9 mouse cellular contexts compared by ENCODE assay signal in genomic region chr16:91374253-91374634, GRCm38 (mm10). TPM values are rescaled to one million over a fixed set of nuclear protein-coding genes. Genes with fewer than 3 reads are reported as not detected.
A peak's percentile ranks its signal among the peaks of the same experiment; 100 is the strongest.
DNase-seq lines count a peak whose midpoint lies in the region; ATAC-seq and TF ChIP-seq lines count a peak whose summit lies in the region.
"Had no signal": no experiment of that assay in that cellular context is flagged by ENCODE, and none has a peak within 500 bp of the region (broad histone marks: within the 10 kb centered on the region; RNA-seq: fewer than 3 reads in every experiment).

No protein-coding gene starts in this region.

- no peaks in the 10 kb centered on the region for H3K36me3 ChIP-seq in kidney, embryonic 14.5 days (ENCODE audit: control insufficient read depth, insufficient read depth, low read length)
- H3K36me3 ChIP-seq in G1E (replicated peaks), result peaks cover 45% of the 10 kb centered on the region
- H3K36me3 ChIP-seq in embryonic facial prominence, embryonic 14.5 days (ENCODE audit: control insufficient read depth, insufficient read depth, low read length), result no peaks in the 10 kb centered on the region
- H3K36me3 ChIP-seq in liver, embryonic 16.5 days (ENCODE audit: control insufficient read depth, insufficient read depth), result peaks cover 11% of the 10 kb centered on the region

- peak overlapping the region; percentile 57 for H3K4me2 ChIP-seq in kidney, embryonic 14.5 days (replicated peaks; ENCODE audit: low read depth, low read length)
- H3K4me2 ChIP-seq in embryonic facial prominence, embryonic 14.5 days (ENCODE audit: low read depth, low read length), result peak overlapping the region; percentile 74
- peak overlapping the region; percentile 73 for H3K4me2 ChIP-seq in liver, embryonic 16.5 days (ENCODE audit: low read depth, low read length)

- H3K9ac ChIP-seq in kidney, embryonic 14.5 days (ENCODE audit: low read depth, low read length), result no peak overlapping the region; the same call in 1 of the 2 replicates
- no peak overlapping the region for H3K9ac ChIP-seq in embryonic facial prominence, embryonic 14.5 days (ENCODE audit: low read depth, low read length)
- peak overlapping the region; percentile 100 for H3K9ac ChIP-seq in liver, embryonic 16.5 days (ENCODE audit: low read depth, low read length)

- peaks cover 29% of the 10 kb centered on the region for H3K4me1 ChIP-seq in kidney, embryonic 14.5 days (ENCODE audit: control insufficient read depth, insufficient read depth, low read length)
- H3K4me1 ChIP-seq in G1E (ENCODE audit: insufficient read depth, low read depth, low read length), result peaks cover 74% of the 10 kb centered on the region
- H3K4me1 ChIP-seq in embryonic facial prominence, embryonic 14.5 days (ENCODE audit: control insufficient read depth, insufficient read depth, low read length), result peaks cover 19% of the 10 kb centered on the region
- H3K4me1 ChIP-seq in liver, embryonic 16.5 days (ENCODE audit: control insufficient read depth, low read depth, low read length), result peaks cover 45% of the 10 kb centered on the region

- DNase-seq in kidney, postnatal 25 days, result no peak
- no peak for DNase-seq in G1E (ENCODE audit: low spot score)
- no peak for DNase-seq in embryonic facial prominence, embryonic 14.5 days (ENCODE audit: low spot score)
- DNase-seq in frontal cortex, postnatal 25 days (ENCODE audit: low spot score in 2 of 2), result no peak
- no peak for DNase-seq in thymus, postnatal 4 days
- DNase-seq: cerebellum, postnatal 10 days had no signal

- H3K27ac ChIP-seq in kidney, embryonic 14.5 days (ENCODE audit: low read depth, low read length), result no peak overlapping the region
- H3K27ac ChIP-seq in embryonic facial prominence, embryonic 14.5 days (replicated peaks; ENCODE audit: low read depth, low read length), result no peak overlapping the region
- H3K27ac ChIP-seq in liver, embryonic 16.5 days (ENCODE audit: low read length), result peak overlapping the region; percentile 99

- H3K27me3 ChIP-seq in kidney, embryonic 14.5 days (ENCODE audit: control insufficient read depth, insufficient read depth, low read length), result no peaks in the 10 kb centered on the region
- H3K27me3 ChIP-seq in G1E (ENCODE audit: insufficient read depth, low read length), result no peaks in the 10 kb centered on the region
- H3K27me3 ChIP-seq in embryonic facial prominence, embryonic 14.5 days (replicated peaks; ENCODE audit: control insufficient read depth, insufficient read depth, low read length), result no peaks in the 10 kb centered on the region
- H3K27me3 ChIP-seq in liver, embryonic 16.5 days (ENCODE audit: control insufficient read depth, insufficient read depth, low read depth, low read length), result no peaks in the 10 kb centered on the region

- WGBS in kidney, embryonic 14.5 days, result 81% methylated on average over 3 of the region's 3 CpGs
- 75% methylated on average over 3 of the region's 3 CpGs for WGBS in embryonic facial prominence, embryonic 14.5 days
- 11% methylated on average over 3 of the region's 3 CpGs for WGBS in liver, embryonic 16.5 days (ENCODE audit: insufficient replicate concordance)

- no peak for ATAC-seq in kidney, embryonic 14.5 days (ENCODE audit: low FRiP score, low TSS enrichment)
- no peak for ATAC-seq in G1E (ENCODE audit: extremely low read depth, insufficient number of reproducible peaks, low FRiP score, poor library complexity, severe bottlenecking)
- ATAC-seq in embryonic facial prominence, embryonic 14.5 days (ENCODE audit: low read depth), result no peak
- ATAC-seq in liver, embryonic 16.5 days (ENCODE audit: low read depth), result no peak
- no peak for ATAC-seq in megakaryocyte-erythroid progenitor cell, adult 5-6 weeks (replicated peaks; ENCODE audit: low FRiP score, low TSS enrichment, poor library complexity, severe bottlenecking)

- H3K4me3 ChIP-seq in kidney, embryonic 14.5 days (ENCODE audit: low read length), result peak overlapping the region; percentile 68; the same call in 1 of the 2 replicates
- H3K4me3 ChIP-seq in G1E (ENCODE audit: low read depth, low read length), result peak overlapping the region; percentile 94
- peak overlapping the region; percentile 94; the same call in 1 of the 2 replicates for H3K4me3 ChIP-seq in embryonic facial prominence, embryonic 14.5 days (ENCODE audit: low read depth, low read length)
- peak overlapping the region; percentile 99 for H3K4me3 ChIP-seq in liver, embryonic 16.5 days (ENCODE audit: low read depth, low read length)

- no peaks in the 10 kb centered on the region for H3K9me3 ChIP-seq in kidney, embryonic 14.5 days (ENCODE audit: control insufficient read depth, low read length)
- no peaks in the 10 kb centered on the region for H3K9me3 ChIP-seq in G1E (replicated peaks)
- no peaks in the 10 kb centered on the region for H3K9me3 ChIP-seq in embryonic facial prominence, embryonic 14.5 days (ENCODE audit: control insufficient read depth, low read length)
- no peaks in the 10 kb centered on the region for H3K9me3 ChIP-seq in liver, embryonic 16.5 days (replicated peaks; ENCODE audit: control insufficient read depth, low read length)

- no peak for TF ChIP-seq CTCF in G1E (IDR thresholded peaks at IDR 0.05; ENCODE audit: low read depth, low read length)

RNA-seq across cellular contexts. Expression of gene Ifnar2, which starts 1.7 kb away (rescaled TPM):
- polyA plus RNA-seq in kidney, embryonic 14.5 days (2014; fragmentation: Nextera tagmentation; extraction: Ambion mirVana), result 43.7 and 47.2 TPM in 2 replicates
- total RNA-seq in G1E (2014; fragmentation: Nextera tagmentation), result 165 and 186 TPM in 2 replicates
- total RNA-seq in G1E (2017), result 66.5 and 67.3 TPM in 2 replicates
- 27.3 and 35.1 TPM in 2 replicates for polyA plus RNA-seq in G1E (2012)
- 62.7 and 67.7 TPM in 2 replicates for polyA plus RNA-seq in embryonic facial prominence, embryonic 14.5 days (2014; fragmentation: Nextera tagmentation; extraction: Ambion mirVana)
- 92.9 and 95.8 TPM in 2 replicates for polyA plus RNA-seq in liver, embryonic 16.5 days (2015; fragmentation: Nextera tagmentation; extraction: Ambion mirVana)
- 51.9 and 52.4 TPM in 2 replicates for total RNA-seq in megakaryocyte-erythroid progenitor cell, adult 5-6 weeks (2014; fragmentation: Nextera tagmentation)
- 47.2 and 50.8 TPM in 2 replicates for total RNA-seq in megakaryocyte-erythroid progenitor cell, adult 5-6 weeks (2017)

RNA-seq across cellular contexts. Expression of gene Gm21970, which starts 17.3 kb away (rescaled TPM):
- not detected in 2 replicates for polyA plus RNA-seq in kidney, embryonic 14.5 days (2014; fragmentation: Nextera tagmentation; extraction: Ambion mirVana)
- total RNA-seq in G1E (2014; fragmentation: Nextera tagmentation) (8.9 and 18.1 TPM in 2 replicates), G1E (2017) (not detected in 2 replicates)
- polyA plus RNA-seq in G1E (2012), result not detected in 2 replicates
- not detected in 2 replicates for polyA plus RNA-seq in embryonic facial prominence, embryonic 14.5 days (2014; fragmentation: Nextera tagmentation; extraction: Ambion mirVana)
- polyA plus RNA-seq in liver, embryonic 16.5 days (2015; fragmentation: Nextera tagmentation; extraction: Ambion mirVana), result not detected in 2 replicates
- total RNA-seq in megakaryocyte-erythroid progenitor cell, adult 5-6 weeks (2014; fragmentation: Nextera tagmentation), result 7.6 TPM in 1 of 2 replicates, not detected in the other
- total RNA-seq in megakaryocyte-erythroid progenitor cell, adult 5-6 weeks (2017), result not detected in 2 replicates

RNA-seq across cellular contexts. Expression of gene Il10rb, which starts 31.7 kb away (rescaled TPM):
- polyA plus RNA-seq in kidney, embryonic 14.5 days (2014; fragmentation: Nextera tagmentation; extraction: Ambion mirVana), result 17.4 and 21.3 TPM in 2 replicates
- total RNA-seq in G1E (2014; fragmentation: Nextera tagmentation) (137 and 144 TPM in 2 replicates), G1E (2017) (87.8 and 101 TPM in 2 replicates)
- polyA plus RNA-seq in G1E (2012), result 16.7 and 18.3 TPM in 2 replicates
- polyA plus RNA-seq in embryonic facial prominence, embryonic 14.5 days (2014; fragmentation: Nextera tagmentation; extraction: Ambion mirVana), result 32.6 and 33.2 TPM in 2 replicates
- 32.3 and 33.6 TPM in 2 replicates for polyA plus RNA-seq in liver, embryonic 16.5 days (2015; fragmentation: Nextera tagmentation; extraction: Ambion mirVana)
- 17.3 and 20.6 TPM in 2 replicates for total RNA-seq in megakaryocyte-erythroid progenitor cell, adult 5-6 weeks (2014; fragmentation: Nextera tagmentation)
- total RNA-seq in megakaryocyte-erythroid progenitor cell, adult 5-6 weeks (2017), result 23.1 and 29.0 TPM in 2 replicates
